Comparison of ENCODE assay signal across 16 mouse cellular contexts in genomic region chr3:39900207-39900606, GRCm38 (mm10).
DNase-seq lines count a peak whose midpoint lies in the region; ATAC-seq and TF ChIP-seq lines count a peak whose summit lies in the region.
"Had no signal": no experiment of that assay in that cellular context is flagged by ENCODE, and none has a peak within 500 bp of the region (broad histone marks: within the 10 kb centered on the region; RNA-seq: fewer than 3 reads in every experiment).

No protein-coding gene starts in this region.

- WGBS in heart, embryonic 10.5 days, result 50% methylated on average over 2 of the region's 2 CpGs
- WGBS in lung, embryonic 14.5 days, result 57% methylated on average over 2 of the region's 2 CpGs
- WGBS in lung, postnatal 0 days, result 58% methylated on average over 2 of the region's 2 CpGs
- WGBS in lung, embryonic 16.5 days, result 49% methylated on average over 2 of the region's 2 CpGs

- no peak overlapping the region for H3K4me3 ChIP-seq in heart, embryonic 10.5 days
- no peak overlapping the region for H3K4me3 ChIP-seq in lung, embryonic 14.5 days (ENCODE audit: low read depth, low read length)
- H3K4me3 ChIP-seq in lung, postnatal 0 days (ENCODE audit: low read depth, low read length), result no peak overlapping the region
- H3K4me3 ChIP-seq in lung, embryonic 16.5 days (ENCODE audit: low read length), result no peak overlapping the region
- H3K4me3 ChIP-seq: embryonic facial prominence, embryonic 10.5 days; heart, adult 2 months; myocyte; stomach, embryonic 15.5 days had no signal

- no peaks in the 10 kb centered on the region for H3K27me3 ChIP-seq in heart, embryonic 10.5 days (ENCODE audit: insufficient read depth, poor library complexity, severe bottlenecking)
- H3K27me3 ChIP-seq in lung, embryonic 14.5 days (ENCODE audit: insufficient read depth, low read length), result no peaks in the 10 kb centered on the region
- no peaks in the 10 kb centered on the region for H3K27me3 ChIP-seq in lung, postnatal 0 days (replicated peaks; ENCODE audit: insufficient read depth, low read length)
- H3K27me3 ChIP-seq in lung, embryonic 16.5 days (ENCODE audit: control insufficient read depth, insufficient read depth, low read depth, low read length), result no peaks in the 10 kb centered on the region
- H3K27me3 ChIP-seq: stomach, embryonic 15.5 days had no signal

- H3K4me2 ChIP-seq in lung, embryonic 14.5 days, result no peak overlapping the region
- H3K4me2 ChIP-seq in lung, postnatal 0 days (replicated peaks; ENCODE audit: low read depth, low read length), result no peak overlapping the region
- H3K4me2 ChIP-seq in lung, embryonic 16.5 days (ENCODE audit: low read depth, low read length), result no peak overlapping the region
- H3K4me2 ChIP-seq: stomach, embryonic 15.5 days had no signal

- TF ChIP-seq EP300 in lung, postnatal 0 days (IDR thresholded peaks at IDR 0.05), result no peak

- DNase-seq in heart, adult 11 months, result peak; percentile 92
- no peak for DNase-seq in heart, embryonic 10.5 days (ENCODE audit: low spot score)
- DNase-seq in lung, embryonic 14.5 days, result peak; percentile 8
- no peak for DNase-seq in lung, postnatal 0 days (ENCODE audit: low spot score)
- DNase-seq in embryo, embryonic 11 days, result peak; percentile 17
- DNase-seq in frontal cortex, postnatal 36 days (ENCODE audit: low spot score in 2 of 2), result no peak
- DNase-seq in natural killer cell, adult 2 months (ENCODE audit: low spot score in 2 of 2), result no peak
- DNase-seq: cerebellum, adult 18-20 months; layer of hippocampus, postnatal 36 days; right cerebral cortex, postnatal 4 days had no signal

- no peaks in the 10 kb centered on the region for H3K4me1 ChIP-seq in heart, embryonic 10.5 days
- no peaks in the 10 kb centered on the region for H3K4me1 ChIP-seq in lung, embryonic 14.5 days (ENCODE audit: insufficient read depth)
- H3K4me1 ChIP-seq in lung, postnatal 0 days (ENCODE audit: insufficient read depth, low read depth, low read length), result no peaks in the 10 kb centered on the region
- 0 out of 2 replicates have a peak, but pooled peaks cover 6% of the 10 kb centered on the region for H3K4me1 ChIP-seq in lung, embryonic 16.5 days (replicated peaks; ENCODE audit: control insufficient read depth, insufficient read depth, low read length)
- H3K4me1 ChIP-seq: embryonic facial prominence, embryonic 10.5 days; stomach, embryonic 15.5 days had no signal

- H3K9me3 ChIP-seq in heart, embryonic 10.5 days, result no peaks in the 10 kb centered on the region
- no peaks in the 10 kb centered on the region for H3K9me3 ChIP-seq in lung, embryonic 14.5 days (ENCODE audit: low read depth, low read length)
- H3K9me3 ChIP-seq in lung, postnatal 0 days (ENCODE audit: low read length), result no peaks in the 10 kb centered on the region
- H3K9me3 ChIP-seq in lung, embryonic 16.5 days (ENCODE audit: control insufficient read depth, low read length), result no peaks in the 10 kb centered on the region
- H3K9me3 ChIP-seq: embryonic facial prominence, embryonic 10.5 days; stomach, embryonic 15.5 days had no signal

- TF ChIP-seq CTCF in lung, embryonic 14.5 days (IDR thresholded peaks at IDR 0.05; ENCODE audit: low read depth), result no peak
- no peak for TF ChIP-seq CTCF in lung, postnatal 0 days (IDR thresholded peaks at IDR 0.05)

- no peak overlapping the region for H3K27ac ChIP-seq in heart, embryonic 10.5 days
- H3K27ac ChIP-seq in lung, embryonic 14.5 days (ENCODE audit: low read depth), result peak overlapping the region; percentile 66; the same call in 1 of the 2 replicates
- no peak overlapping the region for H3K27ac ChIP-seq in lung, postnatal 0 days (ENCODE audit: low read length)
- peak overlapping the region; percentile 1; the same call in 1 of the 2 replicates for H3K27ac ChIP-seq in lung, embryonic 16.5 days (ENCODE audit: low read length)
- H3K27ac ChIP-seq: embryonic facial prominence, embryonic 10.5 days; heart, adult 2 months; stomach, embryonic 15.5 days had no signal

- H3K36me3 ChIP-seq in heart, embryonic 10.5 days, result no peaks in the 10 kb centered on the region
- no peaks in the 10 kb centered on the region for H3K36me3 ChIP-seq in lung, embryonic 14.5 days (ENCODE audit: insufficient read depth)
- no peaks in the 10 kb centered on the region for H3K36me3 ChIP-seq in lung, postnatal 0 days (ENCODE audit: insufficient read depth, low read length)
- no peaks in the 10 kb centered on the region for H3K36me3 ChIP-seq in lung, embryonic 16.5 days (ENCODE audit: control insufficient read depth, insufficient read depth, low read length)
- H3K36me3 ChIP-seq: embryonic facial prominence, embryonic 10.5 days; stomach, embryonic 15.5 days had no signal

- no peak overlapping the region for H3K9ac ChIP-seq in lung, embryonic 14.5 days
- no peak overlapping the region for H3K9ac ChIP-seq in lung, postnatal 0 days (replicated peaks; ENCODE audit: low read depth)
- no peak overlapping the region for H3K9ac ChIP-seq in lung, embryonic 16.5 days (ENCODE audit: low read length)
- H3K9ac ChIP-seq: stomach, embryonic 15.5 days had no signal

- no peak for ATAC-seq in lung, embryonic 14.5 days (ENCODE audit: insufficient read depth)
- ATAC-seq in lung, postnatal 0 days, result no peak
- no peak for ATAC-seq in lung, embryonic 16.5 days (ENCODE audit: low read depth)
- ATAC-seq: CD4-positive, CD25-positive, alpha-beta regulatory T cell, adult 4 months had no signal

Comparison
In these comparisons a context has a peak if more than half of its experiments do, and no peak if none do; other contexts are left out.
1. DNase-seq: peak in heart, adult 11 months (single experiment), lung, embryonic 14.5 days (single experiment) and embryo, embryonic 11 days (single experiment); none in heart, embryonic 10.5 days (single experiment), lung, postnatal 0 days (single experiment), frontal cortex, postnatal 36 days (0 of 2) and natural killer cell, adult 2 months (0 of 2).
2. H3K27ac ChIP-seq: peak in lung, embryonic 14.5 days (single experiment) and lung, embryonic 16.5 days (single experiment); none in heart, embryonic 10.5 days (single experiment) and lung, postnatal 0 days (single experiment).